Mouse (Mus musculus): ENCODE results near the gene Acbd6.

- TF ChIP-seq CTCF (conservative IDR thresholded peaks at IDR 0.05; ENCODE audit: low read length) (no peak), NANOG (IDR thresholded peaks at IDR 0.05; ENCODE audit: borderline replicate concordance, low read length) (no peak), POU5F1 (IDR thresholded peaks at IDR 0.05; ENCODE audit: borderline replicate concordance, low read length) (no peak)
Measured at GRCm38 (mm10) chr1:155689141-155689540, 131.2 kb downstream of the Acbd6 start.
